Mouse (Mus musculus) retina, postnatal 7 days (tissue): ENCODE data around the gene Glb1.

Experiments used
- DNase-seq: peaks from one replicate; pipeline ENCODE4 v3.0.0-alpha.2; 2012; ENCODE audit warnings: low read depth, low spot score

The Glb1 gene

GRCm38 (mm10) chr9:114394677-114395076 lies 6.2 kb upstream of the Glb1 start:
- DNase-seq, result no peak

- no peak for DNase-seq
These were observed 5.6 kb upstream of the Glb1 start for GRCm38 (mm10) chr9:114395258-114395657.

DNA sequence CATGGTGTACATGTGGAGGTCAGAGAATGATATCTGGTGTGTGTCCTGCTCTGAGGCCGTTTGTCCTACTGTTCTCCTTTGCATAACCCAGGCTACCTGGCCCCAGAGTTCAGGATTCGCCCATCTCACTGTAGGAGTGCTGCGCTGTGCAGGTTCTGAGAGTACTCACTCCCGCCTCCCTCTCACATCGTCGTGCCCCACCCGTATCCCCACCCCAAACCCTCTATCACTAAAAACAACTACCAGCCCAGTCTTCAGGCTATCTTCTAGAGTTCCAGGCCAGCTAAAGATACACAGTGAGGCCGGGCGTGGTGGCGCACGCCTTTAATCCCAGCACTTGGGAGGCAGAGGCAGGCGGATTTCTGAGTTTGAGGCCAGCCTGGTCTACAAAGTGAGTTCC lies 1.2 kb upstream of the Glb1 start:
- no peak for DNase-seq

GRCm38 (mm10) chr9:114400588-114400948 lies 308 bp upstream of the Glb1 start:
- no peak for DNase-seq

DNA sequence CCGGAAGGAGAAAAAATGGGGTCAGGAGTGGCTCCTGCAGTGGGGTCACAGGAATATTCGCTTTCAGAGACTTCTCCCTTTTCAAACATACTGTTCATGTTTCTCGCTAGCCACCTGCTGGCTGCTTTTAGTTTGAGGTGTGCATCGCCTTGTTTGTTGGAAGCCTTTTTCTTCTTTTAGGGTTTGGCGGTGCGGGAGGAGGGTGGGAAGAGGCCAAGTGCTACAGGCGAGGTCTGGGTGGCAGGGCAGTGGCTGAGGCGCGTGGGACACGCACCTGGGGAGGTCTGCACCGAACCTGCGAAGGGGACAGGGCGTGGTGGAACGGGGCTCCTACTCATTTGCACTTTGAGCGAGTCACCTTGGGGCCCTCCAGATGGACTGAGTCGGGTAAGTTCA lies 807 bp downstream of the Glb1 start:
- no peak for DNase-seq

DNA sequence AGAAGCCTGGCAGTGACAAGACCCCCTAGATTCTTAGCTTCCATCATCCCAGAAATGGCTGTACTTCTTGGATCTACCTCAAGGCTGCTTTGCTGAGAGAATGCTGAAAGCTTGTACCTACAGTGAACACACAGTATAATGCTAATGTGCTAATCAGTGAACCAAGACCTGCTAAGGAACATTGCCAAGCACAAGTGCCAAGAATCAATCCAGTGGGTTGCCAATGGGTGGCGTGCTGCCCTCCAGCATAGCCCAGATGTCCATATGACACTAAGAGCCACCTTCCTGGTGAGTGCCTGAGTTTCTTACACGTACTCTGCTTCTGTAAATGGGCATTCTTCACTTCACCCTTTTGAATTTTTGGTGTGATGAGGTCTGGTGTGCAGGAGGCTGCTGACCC lies 6.8 kb downstream of the Glb1 start:
- no peak for DNase-seq

GRCm38 (mm10) chr9:114410313-114410862 lies 9.5 kb downstream of the Glb1 start:
- no peak for DNase-seq

GRCm38 (mm10) chr9:114411295-114411694 lies 10.4 kb downstream of the Glb1 start:
- no peak for DNase-seq

GRCm38 (mm10) chr9:114412406-114412805 lies 11.5 kb downstream of the Glb1 start:
- DNase-seq, result no peak

GRCm38 (mm10) chr9:114413866-114414265 lies 13.0 kb downstream of the Glb1 start:
- DNase-seq, result no peak

DNA sequence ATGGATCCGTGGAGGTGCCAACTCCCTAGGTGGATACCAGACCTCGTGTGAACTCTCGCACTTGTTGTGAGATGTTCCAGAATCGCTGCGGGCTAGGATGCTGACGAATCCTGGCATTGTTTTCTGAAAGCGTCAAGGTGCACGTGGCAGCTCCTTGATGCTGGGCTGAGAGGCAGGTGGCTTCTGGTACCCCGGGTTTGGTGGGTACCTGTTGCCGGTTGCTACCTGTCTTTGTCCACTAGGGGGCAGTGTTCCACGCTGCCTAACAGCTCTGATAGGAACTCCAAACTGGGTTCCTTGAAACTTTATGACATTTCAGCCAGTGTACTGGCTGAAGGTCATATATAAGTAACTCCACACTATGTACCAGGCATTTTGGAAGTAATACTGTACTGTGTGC lies 14.8 kb downstream of the Glb1 start:
- DNase-seq, result peak; percentile 51

DNA sequence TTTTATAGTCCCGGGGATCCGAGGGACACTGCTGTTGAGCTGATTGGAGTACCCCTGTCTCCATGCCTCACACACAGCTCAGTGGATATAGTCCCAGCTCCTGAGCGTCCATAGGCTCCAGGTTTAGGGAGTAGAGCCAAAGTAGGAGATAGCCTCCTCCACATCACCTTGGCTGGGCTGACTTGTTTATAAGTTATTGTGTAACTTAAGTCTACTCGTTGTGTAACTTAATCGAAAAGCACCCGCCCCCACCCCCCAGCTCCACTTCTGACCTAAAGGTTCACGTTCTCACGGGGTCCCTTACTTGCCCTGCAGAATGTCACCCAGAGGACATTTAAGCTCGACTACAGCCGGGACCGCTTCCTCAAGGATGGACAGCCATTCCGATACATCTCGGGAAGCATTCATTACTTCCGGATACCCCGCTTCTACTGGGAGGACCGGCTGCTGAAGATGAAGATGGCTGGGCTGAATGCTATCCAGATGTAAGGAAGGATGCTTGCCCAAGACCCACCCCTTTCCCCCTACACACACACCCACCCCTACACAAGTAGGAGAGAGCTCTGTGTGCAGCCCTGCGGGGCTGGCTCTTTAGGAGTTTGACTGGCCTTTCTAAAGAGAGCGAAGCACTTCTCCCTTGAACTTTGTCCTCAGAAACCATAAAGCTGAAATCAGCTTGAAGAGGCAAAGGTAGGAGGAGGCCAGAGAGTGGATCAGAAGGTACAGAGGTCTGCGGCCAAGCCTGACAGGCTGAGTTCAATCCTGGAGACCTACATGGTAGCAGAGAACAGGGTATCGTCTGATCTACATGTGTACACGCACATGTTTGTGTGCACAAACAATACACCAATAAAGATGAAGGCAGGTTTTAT lies 16.0 kb downstream of the Glb1 start:
- DNase-seq, result no peak

GRCm38 (mm10) chr9:114418187-114418586 lies 17.3 kb downstream of the Glb1 start:
- DNase-seq, result peak; percentile 19

DNA sequence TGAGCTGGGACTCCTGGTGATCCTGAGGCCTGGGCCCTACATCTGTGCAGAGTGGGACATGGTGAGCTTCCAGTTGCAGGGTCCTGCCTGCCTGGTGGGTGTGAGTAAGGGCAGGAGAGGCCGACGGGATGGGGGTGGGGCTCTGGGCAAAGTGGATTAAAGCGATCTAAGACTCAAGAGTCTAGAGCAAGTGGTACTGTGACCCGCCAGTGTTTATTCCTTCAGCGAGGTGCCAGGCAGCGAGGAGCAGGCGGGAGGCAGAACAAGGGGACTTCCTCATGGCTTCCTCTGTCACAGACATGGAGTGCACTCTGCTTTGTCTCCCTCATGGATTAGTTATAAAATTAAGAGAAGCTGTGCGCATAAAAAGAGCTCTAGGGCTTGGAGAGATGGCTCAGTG lies 19.6 kb downstream of the Glb1 start:
- DNase-seq, result no peak

GRCm38 (mm10) chr9:114421045-114421444 lies 20.2 kb downstream of the Glb1 start:
- no peak for DNase-seq

GRCm38 (mm10) chr9:114421797-114422196 lies 20.9 kb downstream of the Glb1 start:
- no peak for DNase-seq

- DNase-seq, result no peak
These were observed 24.7 kb downstream of the Glb1 start for GRCm38 (mm10) chr9:114425576-114425975.

- DNase-seq, result no peak
These were observed 25.3 kb downstream of the Glb1 start for GRCm38 (mm10) chr9:114426201-114426600.

DNA sequence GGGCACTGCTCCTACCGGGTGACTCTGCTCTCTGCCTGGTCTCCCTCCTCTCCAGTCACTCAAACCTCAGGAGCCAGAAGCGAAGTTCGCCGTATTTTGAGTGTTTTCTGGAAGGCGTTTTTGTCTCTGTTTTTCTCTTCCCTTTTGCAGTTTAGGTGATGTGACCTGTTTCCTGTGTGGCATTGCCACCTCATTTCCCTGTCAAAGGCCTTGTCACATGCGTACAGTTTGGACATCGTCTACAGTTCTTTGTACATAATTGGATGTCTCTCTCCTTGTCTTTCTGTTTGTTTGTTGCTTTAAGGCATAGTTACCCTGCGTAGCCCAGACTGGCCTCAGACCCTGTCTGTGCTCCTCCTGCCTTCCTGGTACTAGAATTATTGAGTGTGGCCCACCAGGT lies 26.5 kb downstream of the Glb1 start:
- no peak for DNase-seq

DNA sequence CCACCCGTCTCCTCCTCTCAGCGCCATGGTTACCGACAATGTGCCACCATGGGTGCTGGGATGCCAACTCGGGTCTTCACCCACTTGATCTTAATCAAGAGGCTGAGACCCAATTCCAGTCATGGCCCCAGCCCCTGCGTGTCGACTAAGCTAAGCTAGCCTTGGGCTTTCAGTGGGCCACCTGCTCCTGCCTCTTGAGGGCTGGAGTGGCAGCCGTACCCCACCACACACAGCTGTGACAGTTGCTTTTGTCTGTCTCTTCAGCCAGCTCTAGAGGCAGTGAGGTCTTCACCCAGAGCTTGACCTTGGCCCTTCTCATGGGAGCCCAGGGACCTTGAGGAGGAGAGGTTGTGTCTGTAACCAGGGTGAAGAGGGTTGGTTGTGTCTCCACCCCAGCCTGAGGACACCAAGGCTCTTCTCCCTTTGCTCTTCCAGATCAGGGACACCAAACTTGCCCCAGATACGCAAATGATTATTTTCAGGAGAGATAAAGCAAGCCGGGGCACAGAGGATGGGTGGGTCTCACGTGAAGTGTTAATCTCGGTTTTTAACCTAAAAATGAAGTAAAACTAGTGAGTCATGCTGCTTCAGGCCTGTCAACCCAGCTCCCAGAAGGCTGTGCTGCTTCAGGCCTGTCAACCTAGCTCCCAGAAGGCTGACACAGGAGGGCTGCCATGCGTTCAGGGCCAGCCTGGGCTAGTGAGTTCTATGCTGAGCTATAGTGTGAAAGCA lies 27.4 kb downstream of the Glb1 start:
- DNase-seq, result no peak

GRCm38 (mm10) chr9:114435668-114436067 lies 34.8 kb downstream of the Glb1 start:
- DNase-seq, result no peak

- DNase-seq, result no peak
These were observed 39.7 kb downstream of the Glb1 start for GRCm38 (mm10) chr9:114440548-114440947.

- DNase-seq, result no peak
These were observed 41.3 kb downstream of the Glb1 start for GRCm38 (mm10) chr9:114442225-114442624.
